Mouse (Mus musculus) MEL (cell line): ENCODE measurements around the gene Rpl24. TPM values are rescaled to one million over a fixed set of nuclear protein-coding genes. Genes with fewer than 3 reads are reported as not detected.

ENCODE experiments used
- DNase-seq: peaks from one replicate; pipeline ENCODE4 v3.0.0; 2011; ENCODE audit warnings: low read depth, low spot score
- H3K27ac ChIP-seq: 2 replicates; pipeline ENCODE4 v1.5.1; 2012; ENCODE audit warnings: low read depth, mild to moderate bottlenecking, control low read depth, low read length, moderate library complexity; ENCODE audit not compliant: control insufficient read depth
- H3K27me3 ChIP-seq, 2 experiments: fragments of 150-350 bp in 1 of 2; sonication (generic) in 1 of 2; 2 replicates each; pipeline ENCODE4 v1.6.1; 2012; ENCODE audit warnings: low read length in 2 of 2, mild to moderate bottlenecking in 2 of 2, improper control_type of control experiment in 1 of 2, moderate library complexity in 1 of 2; ENCODE audit not compliant: insufficient read depth in 2 of 2, control insufficient read depth in 1 of 2
- H3K36me3 ChIP-seq, 2 experiments: 2 replicates each; pipeline ENCODE4 v1.6.1; 2012 to 2014; ENCODE audit warnings: low read length in 2 of 2, improper control_type of control experiment in 1 of 2, inconsistent platforms in 1 of 2, mild to moderate bottlenecking in 1 of 2; ENCODE audit not compliant: insufficient read depth in 2 of 2, control insufficient read depth in 1 of 2
- H3K4me1 ChIP-seq, 2 experiments: fragments of 150-350 bp in 1 of 2; sonication (generic) in 1 of 2; 2 replicates each; pipeline ENCODE4 v1.6.1; 2012; ENCODE audit warnings: low read length in 2 of 2, improper control_type of control experiment in 1 of 2, mild to moderate bottlenecking in 1 of 2; ENCODE audit not compliant: insufficient read depth in 2 of 2, control insufficient read depth in 1 of 2
- H3K4me3 ChIP-seq, 2 experiments: fragments of 150-350 bp in 1 of 2; sonication (generic) in 1 of 2; 2 replicates each; pipeline ENCODE4 v1.5.1; 2012; ENCODE audit warnings: low read depth in 2 of 2, low read length in 2 of 2, mild to moderate bottlenecking in 2 of 2, moderate library complexity in 2 of 2, control low read depth in 1 of 2, improper control_type of control experiment in 1 of 2; ENCODE audit not compliant: control insufficient read depth in 1 of 2, insufficient read depth in 1 of 2
- H3K79me2 ChIP-seq: 2 replicates; pipeline ENCODE4 v1.6.1; 2012; ENCODE audit warnings: mild to moderate bottlenecking, low read length, moderate library complexity; ENCODE audit not compliant: control insufficient read depth, poor library complexity, insufficient read depth
- H3K9ac ChIP-seq: 2 replicates; pipeline ENCODE4 v1.6.1; 2012; ENCODE audit warnings: low read depth, mild to moderate bottlenecking, control low read depth, low read length, moderate library complexity; ENCODE audit not compliant: control insufficient read depth, poor library complexity, severe bottlenecking
- H3K9me3 ChIP-seq: fragments of 150-350 bp; sonication (generic); replicated peaks from 2 replicates; pipeline ENCODE4 v1.6.1; 2012; ENCODE audit warnings: mild to moderate bottlenecking, low read length, improper control_type of control experiment, moderate library complexity; ENCODE audit not compliant: insufficient read depth
- CHD2 ChIP-seq: IDR thresholded peaks from 2 replicates; pipeline ENCODE4 v1.6.1; 2011; ENCODE audit warnings: low read length, improper control_type of control experiment
- CTCF ChIP-seq, 3 experiments: IDR thresholded peaks in 2 of 3; conservative IDR thresholded peaks in 1 of 3; 2 replicates each; pipeline ENCODE4 v1.5.1; 2011 to 2012; ENCODE audit warnings: low read length in 3 of 3, low read depth in 2 of 3, mild to moderate bottlenecking in 2 of 3, improper control_type of control experiment in 1 of 3, inconsistent platforms in 1 of 3, mixed read lengths in 1 of 3, moderate library complexity in 1 of 3; ENCODE audit not compliant: control insufficient read depth in 1 of 3, insufficient read depth in 1 of 3, poor library complexity in 1 of 3, severe bottlenecking in 1 of 3
- E2F4 ChIP-seq: IDR thresholded peaks from 2 replicates; pipeline ENCODE4 v1.6.1; 2011; ENCODE audit warnings: low read depth, low read length, improper control_type of control experiment, borderline replicate concordance
- ELF1 ChIP-seq: IDR thresholded peaks from 2 replicates; pipeline ENCODE4 v1.6.1; 2014; ENCODE audit warnings: low read depth, mild to moderate bottlenecking, inconsistent platforms, low read length, improper control_type of control experiment, moderate library complexity
- EP300 ChIP-seq, 2 experiments: IDR thresholded peaks; 2 replicates each; pipeline ENCODE4 v1.6.1; 2011; ENCODE audit warnings: improper control_type of control experiment in 2 of 2, low read length in 2 of 2, low read depth in 1 of 2, mild to moderate bottlenecking in 1 of 2
- ETS1 ChIP-seq: IDR thresholded peaks from 2 replicates; pipeline ENCODE4 v1.6.1; 2012; ENCODE audit warnings: low read depth, mild to moderate bottlenecking, inconsistent platforms, low read length, improper control_type of control experiment, moderate library complexity
- GABPA ChIP-seq: IDR thresholded peaks from 2 replicates; pipeline ENCODE4 v1.6.1; 2012; ENCODE audit warnings: low read depth, mild to moderate bottlenecking, inconsistent platforms, low read length, improper control_type of control experiment, moderate library complexity
- HCFC1 ChIP-seq: IDR thresholded peaks from 2 replicates; pipeline ENCODE4 v1.6.1; 2012; ENCODE audit warnings: low read depth, mild to moderate bottlenecking, inconsistent platforms, low read length, improper control_type of control experiment, moderate library complexity
- JUND ChIP-seq: IDR thresholded peaks from 2 replicates; pipeline ENCODE4 v1.6.1; 2011; ENCODE audit warnings: low read depth, mild to moderate bottlenecking, improper control_type of control experiment, low read length
- KAT2A ChIP-seq: conservative IDR thresholded peaks from 2 replicates; pipeline ENCODE4 v1.6.1; 2012; ENCODE audit warnings: low read depth, low read length, improper control_type of control experiment, inconsistent platforms
- MAFK ChIP-seq: IDR thresholded peaks from 2 replicates; pipeline ENCODE4 v1.6.1; 2011; ENCODE audit warnings: low read depth, mild to moderate bottlenecking, low read length, improper control_type of control experiment, borderline replicate concordance
- MAX ChIP-seq: IDR thresholded peaks from 2 replicates; pipeline ENCODE4 v1.6.1; 2011; ENCODE audit warnings: low read length, improper control_type of control experiment
- MAZ ChIP-seq: IDR thresholded peaks from 2 replicates; pipeline ENCODE4 v1.6.1; 2012; ENCODE audit warnings: low read depth, mild to moderate bottlenecking, inconsistent platforms, low read length, improper control_type of control experiment
- MEF2A ChIP-seq: IDR thresholded peaks from 2 replicates; pipeline ENCODE4 v1.6.1; 2014; ENCODE audit warnings: low read depth, mild to moderate bottlenecking, inconsistent platforms, low read length, improper control_type of control experiment; ENCODE audit not compliant: poor library complexity, insufficient replicate concordance, severe bottlenecking; ENCODE audit errors: extremely low read depth
- MXI1 ChIP-seq: IDR thresholded peaks from 2 replicates; pipeline ENCODE4 v1.6.1; 2011; ENCODE audit warnings: mild to moderate bottlenecking, low read depth, low read length, improper control_type of control experiment
- MYB ChIP-seq: IDR thresholded peaks from 2 replicates; pipeline ENCODE4 v1.6.1; 2011; ENCODE audit warnings: mild to moderate bottlenecking, low read depth, low read length, improper control_type of control experiment
- MYC ChIP-seq: IDR thresholded peaks from 2 replicates; pipeline ENCODE4 v1.6.1; 2011; ENCODE audit warnings: low read depth, mild to moderate bottlenecking, low read length, improper control_type of control experiment, moderate library complexity
- NELFE ChIP-seq: IDR thresholded peaks from 2 replicates; pipeline ENCODE4 v1.6.1; 2011; ENCODE audit warnings: low read depth, low read length, improper control_type of control experiment
- NRF1 ChIP-seq: IDR thresholded peaks from 2 replicates; pipeline ENCODE4 v1.6.1; 2014; ENCODE audit warnings: low read depth, mild to moderate bottlenecking, inconsistent platforms, low read length, improper control_type of control experiment, moderate library complexity; ENCODE audit not compliant: poor library complexity, insufficient read depth, severe bottlenecking
- POLR2A ChIP-seq, 2 experiments: IDR thresholded peaks; 2 replicates each; pipeline ENCODE4 v1.6.1; 2011 to 2012; ENCODE audit warnings: low read length in 2 of 2, mild to moderate bottlenecking in 2 of 2, control low read depth in 1 of 2, improper control_type of control experiment in 1 of 2, low read depth in 1 of 2, moderate library complexity in 1 of 2; ENCODE audit not compliant: control insufficient read depth in 1 of 2, insufficient read depth in 1 of 2, poor library complexity in 1 of 2
- POLR2AphosphoS2 ChIP-seq: IDR thresholded peaks from 2 replicates; pipeline ENCODE4 v1.6.1; 2011; ENCODE audit warnings: low read length, improper control_type of control experiment
- POLR2AphosphoS5 ChIP-seq: IDR thresholded peaks from 2 replicates; pipeline ENCODE4 v1.6.1; 2012; ENCODE audit warnings: low read depth, borderline replicate concordance, mild to moderate bottlenecking, inconsistent platforms, low read length, moderate library complexity, mixed read lengths
- RAD21 ChIP-seq: IDR thresholded peaks from 2 replicates; pipeline ENCODE4 v1.6.1; 2011; ENCODE audit warnings: mild to moderate bottlenecking, low read depth, low read length, improper control_type of control experiment
- RCOR1 ChIP-seq: IDR thresholded peaks from 2 replicates; pipeline ENCODE4 v1.6.1; 2012; ENCODE audit warnings: low read depth, mild to moderate bottlenecking, inconsistent platforms, low read length, improper control_type of control experiment
- SIN3A ChIP-seq: IDR thresholded peaks from 2 replicates; pipeline ENCODE4 v1.6.1; 2012; ENCODE audit warnings: low read length, improper control_type of control experiment, inconsistent platforms
- SMC3 ChIP-seq: IDR thresholded peaks from 2 replicates; pipeline ENCODE4 v1.6.1; 2011; ENCODE audit warnings: low read depth, low read length, improper control_type of control experiment
- TAL1 ChIP-seq: IDR thresholded peaks from 2 replicates; pipeline ENCODE4 v1.6.1; 2012; ENCODE audit warnings: mild to moderate bottlenecking, inconsistent platforms, low read length, moderate library complexity, mixed read lengths
- TBP ChIP-seq: IDR thresholded peaks from 2 replicates; pipeline ENCODE4 v1.8.0; 2011; ENCODE audit warnings: low read depth, low read length, improper control_type of control experiment
- TCF12 ChIP-seq: IDR thresholded peaks from 2 replicates; pipeline ENCODE4 v1.6.1; 2014; ENCODE audit warnings: low read depth, mild to moderate bottlenecking, inconsistent platforms, low read length, improper control_type of control experiment, moderate library complexity
- UBTF ChIP-seq: IDR thresholded peaks from 2 replicates; pipeline ENCODE4 v1.6.1; 2012; ENCODE audit warnings: low read depth, mild to moderate bottlenecking, inconsistent platforms, low read length, improper control_type of control experiment, moderate library complexity, borderline replicate concordance; ENCODE audit not compliant: insufficient read depth
- USF1 ChIP-seq: IDR thresholded peaks from 2 replicates; pipeline ENCODE4 v1.6.1; 2014; ENCODE audit warnings: low read depth, mild to moderate bottlenecking, inconsistent platforms, low read length, improper control_type of control experiment, moderate library complexity
- USF2 ChIP-seq, 2 experiments: IDR thresholded peaks; 2 replicates each; pipeline ENCODE4 v1.6.1; 2011 to 2012; ENCODE audit warnings: improper control_type of control experiment in 2 of 2, low read length in 2 of 2, borderline replicate concordance in 1 of 2, inconsistent platforms in 1 of 2, low read depth in 1 of 2, mild to moderate bottlenecking in 1 of 2; ENCODE audit not compliant: insufficient read depth in 1 of 2
- ZC3H11A ChIP-seq: IDR thresholded peaks from 2 replicates; pipeline ENCODE4 v1.6.1; 2012; ENCODE audit warnings: low read depth, mild to moderate bottlenecking, inconsistent platforms, low read length, improper control_type of control experiment
- ZKSCAN1 ChIP-seq: IDR thresholded peaks from 2 replicates; pipeline ENCODE4 v1.6.1; 2012; ENCODE audit warnings: low read depth, mild to moderate bottlenecking, inconsistent platforms, low read length, improper control_type of control experiment, moderate library complexity
- ZMIZ1 ChIP-seq: IDR thresholded peaks from 2 replicates; pipeline ENCODE4 v1.6.1; 2012; ENCODE audit warnings: low read depth, mild to moderate bottlenecking, inconsistent platforms, low read length, improper control_type of control experiment, moderate library complexity
- ZNF384 ChIP-seq: IDR thresholded peaks from 2 replicates; pipeline ENCODE4 v1.6.1; 2012; ENCODE audit warnings: low read depth, mild to moderate bottlenecking, inconsistent platforms, low read length, improper control_type of control experiment
- polyA plus RNA-seq, 2 experiments: library from polyadenylated mRNA; stranded (reverse) in 1 of 2; unstranded in 1 of 2; fragments of >175 nt in 1 of 2; fragments of >200 nt in 1 of 2; gene quantifications; 2 replicates each; pipeline versions ENCODE4 v1.2.1 to v1.2.4; 2012; ENCODE audit warnings: low replicate concordance in 2 of 2, low read depth in 1 of 2; ENCODE audit not compliant: insufficient read length in 2 of 2, insufficient read depth in 1 of 2, missing spikeins in 1 of 2
- total RNA-seq: library from RNA; depleted of rRNA; stranded (reverse); fragments of 300-350 nt; gene quantifications from 2 replicates; pipeline ENCODE4 v1.2.3, GENCODE M21; 2012; rRNA removed

The Rpl24 gene
- total RNA-seq: 1,495 and 1,552 TPM in 2 replicates
- 100 to 1,000 TPM in 1 of 2 experiments, not detected in 1; 132 TPM for polyA plus RNA-seq

GRCm38 (mm10) chr16:55966212-55966871, at the start of gene Rpl24:
Rpl24 (plus strand) TSS chr16:55966275.
- H3K79me2 ChIP-seq: peaks cover 27% of the 10 kb centered on the region
- H3K36me3 ChIP-seq: peaks cover 19 to 38% of the 10 kb centered on the region in 2 experiments
- H3K9me3 ChIP-seq: no peaks in the 10 kb centered on the region
- H3K9ac ChIP-seq: peak within 1 kb of the TSS; percentile 98
- H3K27ac ChIP-seq: peak within 1 kb of the TSS; percentile 89
- peak; percentile 95 for DNase-seq
- peaks cover 0 to 16% of the 10 kb centered on the region in 2 experiments for H3K4me1 ChIP-seq
- H3K27me3 ChIP-seq: no peaks in the 10 kb centered on the region
- H3K4me3 ChIP-seq: peak within 1 kb of the TSS; percentile 99
- TF ChIP-seq CTCF (IDR thresholded peaks at IDR 0.05 in 2 of 3, conservative IDR thresholded peaks at IDR 0.05 in 1 of 3; ENCODE audit: control insufficient read depth in 1 of 3, insufficient read depth in 1 of 3, low read depth in 2 of 3, low read length in 3 of 3, poor library complexity in 1 of 3, severe bottlenecking in 1 of 3): no peak
- peak; percentile 98 for TF ChIP-seq SIN3A
- no peak for TF ChIP-seq MAFK
- no peak for TF ChIP-seq ZC3H11A
- TF ChIP-seq MYB: no peak
- peak; percentile 17; the same call in 1 of the 2 replicates for TF ChIP-seq ETS1
- no peak for TF ChIP-seq JUND
- TF ChIP-seq POLR2A (IDR thresholded peaks at IDR 0.05; ENCODE audit: control insufficient read depth in 1 of 2, insufficient read depth in 1 of 2, low read depth in 1 of 2, low read length in 2 of 2, poor library complexity in 1 of 2): peak; percentile 52 to 88; a peak in 3 of 4 replicates
- peak; percentile 64; the same call in 1 of the 2 replicates for TF ChIP-seq POLR2AphosphoS5
- peak; percentile 69 for TF ChIP-seq ZMIZ1
- peak; percentile 77 for TF ChIP-seq KAT2A
- TF ChIP-seq RAD21: no peak
- TF ChIP-seq ELF1: peak; percentile 88
- peak; percentile 70 for TF ChIP-seq MAX
- TF ChIP-seq HCFC1: peak; percentile 94
- no peak for TF ChIP-seq SMC3
- TF ChIP-seq TAL1: no peak
- peak; percentile 93 for TF ChIP-seq MYC
- no peak for TF ChIP-seq E2F4
- TF ChIP-seq TBP: peak; percentile 92
- no peak for TF ChIP-seq USF2 (IDR thresholded peaks at IDR 0.05; ENCODE audit: borderline replicate concordance in 1 of 2, insufficient read depth in 1 of 2, low read depth in 1 of 2, low read length in 2 of 2)
- peak; percentile 43; the same call in 1 of the 2 replicates for TF ChIP-seq TCF12
- no peak for TF ChIP-seq MAZ
- TF ChIP-seq MEF2A: no peak
- TF ChIP-seq MXI1: peak; percentile 91
- TF ChIP-seq CHD2: no peak
- peak; percentile 85 for TF ChIP-seq POLR2AphosphoS2
- TF ChIP-seq EP300 (IDR thresholded peaks at IDR 0.05; ENCODE audit: low read depth in 1 of 2, low read length in 2 of 2): no peak
- TF ChIP-seq ZNF384: no peak
- no peak for TF ChIP-seq GABPA
- peak; percentile 89 for TF ChIP-seq NELFE
- TF ChIP-seq USF1: no peak
- TF ChIP-seq NRF1: no peak
- no peak for TF ChIP-seq UBTF
- TF ChIP-seq ZKSCAN1: no peak
- no peak for TF ChIP-seq RCOR1
